ENCODE assay signal across 8 mouse cellular contexts in genomic region chr17:26466741-26467150, GRCm38 (mm10). TPM values are rescaled to one million over a fixed set of nuclear protein-coding genes. Genes with fewer than 3 reads are reported as not detected.
A peak's percentile ranks its signal among the peaks of the same experiment; 100 is the strongest.
DNase-seq lines count a peak whose midpoint lies in the region; ATAC-seq and TF ChIP-seq lines count a peak whose summit lies in the region.

No protein-coding gene starts in this region.

- WGBS in cerebellum, adult 2 months = 15% methylated on average over 4 of the region's 4 CpGs
- WGBS in hindbrain, embryonic 14.5 days = 7% methylated on average over 4 of the region's 4 CpGs

- H3K4me1 ChIP-seq in cerebellum, adult 2 months (ENCODE audit: control insufficient read depth, insufficient read depth, low read length) = no peaks in the 10 kb centered on the region; the same call in 1 of the 2 replicates
- H3K4me1 ChIP-seq in hindbrain, embryonic 14.5 days (replicated peaks; ENCODE audit: control insufficient read depth, insufficient read depth, low read length) = no peaks in the 10 kb centered on the region

- DNase-seq in Muller cell, postnatal 12 days (ENCODE audit: inconsistent ontology term) = peak; percentile 75
- peak; percentile 70 to 84 for DNase-seq in cerebellum, adult 2 months
- DNase-seq in frontal cortex, adult 2 months (ENCODE audit: extremely low spot score in 1 of 2, low spot score in 1 of 2) = peak; percentile 35 to 89
- DNase-seq in hindbrain, embryonic 14.5 days (ENCODE audit: low spot score) = peak; percentile 89
- DNase-seq in layer of hippocampus, postnatal 36 days = peak; percentile 69 to 78
- DNase-seq in lung, postnatal 4 days = peak; percentile 81 to 88
- peak; percentile 59 for DNase-seq in right cerebral cortex, postnatal 25 days
- peak; percentile 51 for DNase-seq in yolk sac, embryonic 10.5 days (ENCODE audit: low spot score)

- H3K4me3 ChIP-seq in cerebellum, adult 2 months (replicated peaks; ENCODE audit: insufficient read depth, low read depth, low read length) = no peak overlapping the region
- no peak overlapping the region for H3K4me3 ChIP-seq in hindbrain, embryonic 14.5 days (replicated peaks; ENCODE audit: low read length)

- no peaks in the 10 kb centered on the region for H3K27me3 ChIP-seq in cerebellum, adult 2 months (ENCODE audit: control insufficient read depth, insufficient read depth, low read length)
- no peaks in the 10 kb centered on the region for H3K27me3 ChIP-seq in hindbrain, embryonic 14.5 days (ENCODE audit: control insufficient read depth, insufficient read depth, low read length)

- H3K27ac ChIP-seq in cerebellum, adult 2 months (ENCODE audit: insufficient read depth, low read length) = no peak overlapping the region
- H3K27ac ChIP-seq in hindbrain, embryonic 14.5 days = no peak overlapping the region

- TF ChIP-seq POLR2A in cerebellum, adult 2 months (IDR thresholded peaks at IDR 0.05; ENCODE audit: borderline replicate concordance, insufficient read depth, low read length) = no peak

- H3K36me3 ChIP-seq in hindbrain, embryonic 14.5 days (replicated peaks; ENCODE audit: control insufficient read depth, insufficient read depth) = no peaks in the 10 kb centered on the region

- no peak for ATAC-seq in hindbrain, embryonic 14.5 days (ENCODE audit: low FRiP score)

- H3K9me3 ChIP-seq in hindbrain, embryonic 14.5 days (ENCODE audit: control insufficient read depth, low read length) = no peaks in the 10 kb centered on the region

- peak overlapping the region; percentile 28 for H3K4me2 ChIP-seq in hindbrain, embryonic 14.5 days (replicated peaks)

- no peak overlapping the region for H3K9ac ChIP-seq in hindbrain, embryonic 14.5 days

- TF ChIP-seq CTCF in cerebellum, adult 2 months (IDR thresholded peaks at IDR 0.05; ENCODE audit: borderline replicate concordance, insufficient read depth, low read depth, low read length) = peak; percentile 89

RNA-seq across cellular contexts. Expression of gene Neurl1b, which starts 52.1 kb away (rescaled TPM):
- polyA plus RNA-seq in cerebellum, adult 2 months (2012; rRNA removed) = 0.84 and 1.1 TPM in 2 replicates
- polyA plus RNA-seq in frontal cortex, adult 2 months (2012; rRNA removed) = 60.4 and 66.5 TPM in 2 replicates
- 1.9 and 2.1 TPM in 2 replicates for polyA plus RNA-seq in hindbrain, embryonic 14.5 days (2014; fragmentation: Nextera tagmentation; extraction: Ambion mirVana)
- total RNA-seq in layer of hippocampus, postnatal 36 days (2021) = 10 to 100 TPM; 76.7 to 80.8 TPM

Comparison
In these comparisons a context has a peak if more than half of its experiments do, and no peak if none do; other contexts are left out.
1. RNA of gene Neurl1b, which starts 52.1 kb away (polyA plus RNA-seq): 60.4 to 66.5 TPM in frontal cortex, adult 2 months; 1.9 to 2.1 TPM in hindbrain, embryonic 14.5 days and 0.84 to 1.1 TPM in cerebellum, adult 2 months; every median in the first group is over 10 times any median in the second.
2. Peak in every context shown above with its lines, with median percentiles within 50 percentile points of each other: DNase-seq.